ENCODE assay signal across 9 mouse cellular contexts in genomic region chr16:25263520-25264149, GRCm38 (mm10). TPM values are rescaled to one million over a fixed set of nuclear protein-coding genes. Genes with fewer than 3 reads are reported as not detected.
DNase-seq lines count a peak whose midpoint lies in the region; ATAC-seq and TF ChIP-seq lines count a peak whose summit lies in the region.
"Had no signal": no experiment of that assay in that cellular context is flagged by ENCODE, and none has a peak within 500 bp of the region (broad histone marks: within the 10 kb centered on the region; RNA-seq: fewer than 3 reads in every experiment).

No protein-coding gene starts in this region.

- no peaks in the 10 kb centered on the region for H3K4me1 ChIP-seq in kidney, embryonic 14.5 days (ENCODE audit: control insufficient read depth, insufficient read depth, low read length)
- no peaks in the 10 kb centered on the region for H3K4me1 ChIP-seq in liver, adult 2 months (ENCODE audit: control insufficient read depth, insufficient read depth, low read length)
- H3K4me1 ChIP-seq in stomach, postnatal 0 days (replicated peaks; ENCODE audit: control insufficient read depth, insufficient read depth), result no peaks in the 10 kb centered on the region

- H3K36me3 ChIP-seq in kidney, embryonic 14.5 days (ENCODE audit: control insufficient read depth, insufficient read depth, low read length), result no peaks in the 10 kb centered on the region
- H3K36me3 ChIP-seq in liver, adult 2 months (ENCODE audit: control insufficient read depth, insufficient read depth, low read length), result no peaks in the 10 kb centered on the region
- no peaks in the 10 kb centered on the region for H3K36me3 ChIP-seq in stomach, postnatal 0 days (ENCODE audit: control insufficient read depth, insufficient read depth, low read length)
- H3K36me3 ChIP-seq: embryonic facial prominence, embryonic 13.5 days had no signal

- 39% methylated on average over 9 of the region's 9 CpGs for WGBS in kidney, embryonic 14.5 days
- 41% methylated on average over 9 of the region's 9 CpGs for WGBS in liver, adult 2 months
- 34% methylated on average over 9 of the region's 9 CpGs for WGBS in stomach, postnatal 0 days

- H3K27ac ChIP-seq in kidney, embryonic 14.5 days (ENCODE audit: low read depth, low read length), result no peak overlapping the region
- H3K27ac ChIP-seq in liver, adult 2 months (replicated peaks; ENCODE audit: insufficient read depth, low read depth, low read length), result no peak overlapping the region
- H3K27ac ChIP-seq in stomach, postnatal 0 days (replicated peaks), result no peak overlapping the region
- H3K27ac ChIP-seq: embryonic facial prominence, embryonic 13.5 days had no signal

- DNase-seq in 416B (ENCODE audit: low read depth), result peak; percentile 79
- peak; percentile 64 for DNase-seq in adrenal gland, adult 8-10 months
- DNase-seq in embryo, embryonic 11 days, result peak; percentile 80
- DNase-seq in gastrocnemius, postnatal 4 days (ENCODE audit: low spot score in 2 of 2), result peak; percentile 65 to 79
- DNase-seq in liver, adult 2 months (ENCODE audit: extremely low read depth, low read depth, low spot score), result peak; percentile 42
- DNase-seq in neural tube, embryonic 10.5 days (ENCODE audit: extremely low spot score, low spot score), result peak; percentile 87
- peak; percentile 76 for DNase-seq in stomach, postnatal 0 days (ENCODE audit: low spot score)

- TF ChIP-seq EP300 in stomach, postnatal 0 days (optimal IDR thresholded peaks at IDR 0.05), result no peak

- ATAC-seq in kidney, embryonic 14.5 days (ENCODE audit: low FRiP score, low TSS enrichment), result 0 out of 2 replicates have a peak, but pooled peaks have one; percentile 43
- no peak for ATAC-seq in stomach, postnatal 0 days (ENCODE audit: low FRiP score, low TSS enrichment)

- no peaks in the 10 kb centered on the region for H3K9me3 ChIP-seq in kidney, embryonic 14.5 days (ENCODE audit: control insufficient read depth, low read length)
- no peaks in the 10 kb centered on the region for H3K9me3 ChIP-seq in stomach, postnatal 0 days (ENCODE audit: control insufficient read depth, low read length)
- H3K9me3 ChIP-seq: embryonic facial prominence, embryonic 13.5 days had no signal

- H3K4me3 ChIP-seq in kidney, embryonic 14.5 days (ENCODE audit: low read length), result no peak overlapping the region
- no peak overlapping the region for H3K4me3 ChIP-seq in liver, adult 2 months (ENCODE audit: insufficient read depth, low read depth, low read length)
- H3K4me3 ChIP-seq in stomach, postnatal 0 days (ENCODE audit: low read depth, low read length), result no peak overlapping the region
- H3K4me3 ChIP-seq: embryonic facial prominence, embryonic 13.5 days had no signal

- no peaks in the 10 kb centered on the region for H3K79me2 ChIP-seq in liver, adult 2 months (ENCODE audit: control insufficient read depth, insufficient read depth, low read length)

- H3K27me3 ChIP-seq in kidney, embryonic 14.5 days (ENCODE audit: control insufficient read depth, insufficient read depth, low read length), result peaks cover 4% of the 10 kb centered on the region; the same call in 1 of the 2 replicates
- H3K27me3 ChIP-seq in liver, adult 2 months (ENCODE audit: control insufficient read depth, insufficient read depth, low read length), result no peaks in the 10 kb centered on the region; the same call in 1 of the 2 replicates
- H3K27me3 ChIP-seq in stomach, postnatal 0 days (ENCODE audit: control insufficient read depth, insufficient read depth, low read length), result no peaks in the 10 kb centered on the region; the same call in 1 of the 2 replicates

- H3K9ac ChIP-seq in kidney, embryonic 14.5 days (ENCODE audit: low read depth, low read length), result no peak overlapping the region
- H3K9ac ChIP-seq in liver, adult 2 months (ENCODE audit: low read depth, low read length), result no peak overlapping the region
- H3K9ac ChIP-seq in stomach, postnatal 0 days (ENCODE audit: low read length), result no peak overlapping the region
- H3K9ac ChIP-seq: embryonic facial prominence, embryonic 13.5 days had no signal

- peak; percentile 52 for TF ChIP-seq CTCF in liver, adult 2 months (IDR thresholded peaks at IDR 0.05; ENCODE audit: low read depth, low read length)
- TF ChIP-seq CTCF in stomach, postnatal 0 days (IDR thresholded peaks at IDR 0.05; ENCODE audit: low read depth), result peak; percentile 97

- TF ChIP-seq POLR2A in liver, adult 2 months (IDR thresholded peaks at IDR 0.05; ENCODE audit: extremely low read depth, insufficient read depth, low read length), result no peak

- H3K4me2 ChIP-seq in kidney, embryonic 14.5 days (replicated peaks; ENCODE audit: low read depth, low read length), result no peak overlapping the region
- no peak overlapping the region for H3K4me2 ChIP-seq in stomach, postnatal 0 days (replicated peaks; ENCODE audit: low read depth)
- H3K4me2 ChIP-seq: embryonic facial prominence, embryonic 13.5 days had no signal

RNA-seq across cellular contexts. Expression of gene Tprg, which starts 23.0 kb away (rescaled TPM):
- total RNA-seq in adrenal gland, adult 8-10 months (2022), result not detected
- total RNA-seq in gastrocnemius, postnatal 4 days (2021), result not detected
- polyA plus RNA-seq in kidney, embryonic 14.5 days (2014; fragmentation: Nextera tagmentation; extraction: Ambion mirVana), result not detected in 2 replicates
- not detected in 2 replicates for total RNA-seq in liver, adult 2 months (2014; rRNA removed)
- not detected in 2 replicates for polyA plus RNA-seq in liver, adult 2 months (2012; rRNA removed)
- 41.0 and 43.6 TPM in 2 replicates for polyA plus RNA-seq in stomach, postnatal 0 days (2015; fragmentation: Nextera tagmentation; extraction: Ambion mirVana)
